8 mouse cellular contexts compared by ENCODE assay signal in the genomic region with DNA sequence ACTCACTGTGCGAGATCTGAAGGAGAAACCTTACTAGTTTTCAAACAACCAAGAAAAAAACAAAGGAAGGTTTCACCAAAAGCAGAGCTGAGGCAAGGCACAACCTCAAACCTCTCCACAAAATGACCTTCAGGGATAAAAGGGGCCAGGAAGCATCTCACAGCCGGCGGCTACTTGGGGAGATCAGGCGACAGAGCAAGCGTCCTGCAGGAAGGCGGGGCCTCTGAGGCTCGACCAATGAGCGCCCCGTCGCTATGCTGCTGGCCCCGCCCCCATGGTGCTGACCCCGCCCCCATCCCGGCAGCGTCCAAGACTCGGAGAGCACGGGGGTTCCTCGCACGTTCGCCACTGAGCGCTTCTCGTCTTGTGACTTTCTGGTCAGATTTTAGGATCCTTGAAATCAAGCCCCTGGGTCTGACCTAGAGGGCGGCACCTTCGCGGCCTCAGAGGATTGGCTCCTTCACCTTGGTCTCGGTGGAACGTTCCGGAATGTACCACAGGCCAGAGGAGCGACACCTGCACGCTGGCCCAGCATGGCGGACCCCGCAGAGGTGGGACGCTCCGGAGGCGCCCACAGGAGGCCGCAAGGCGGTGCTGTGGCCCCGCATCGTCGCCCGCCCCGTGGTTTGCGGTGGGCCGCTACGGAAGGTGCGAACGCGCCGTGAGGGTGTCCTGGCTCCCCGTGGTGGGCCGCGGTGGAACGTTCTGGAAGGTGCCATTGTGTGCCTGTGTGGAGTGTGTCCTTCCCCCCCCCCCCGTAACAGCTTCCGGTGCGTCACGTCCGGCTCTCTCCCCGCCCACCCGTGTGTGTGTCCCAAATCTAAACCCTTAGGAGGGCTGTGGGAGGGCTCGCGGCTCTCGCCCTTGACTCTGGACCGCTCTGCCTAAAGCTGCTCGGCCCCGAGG. TPM values are rescaled to one million over a fixed set of nuclear protein-coding genes. Genes with fewer than 3 reads are reported as not detected.
A peak's percentile ranks its signal among the peaks of the same experiment; 100 is the strongest.
DNase-seq lines count a peak whose midpoint lies in the region; ATAC-seq and TF ChIP-seq lines count a peak whose summit lies in the region.

A gene (plus strand): TSS at position 326 of the 906 bp plus-strand sequence.

- H3K4me2 ChIP-seq in hindbrain, postnatal 0 days (ENCODE audit: low read depth, low read length), result peak within 1 kb of the TSS; percentile 92

- WGBS in hindbrain, postnatal 0 days, result under 1% methylated on average over 65 of the region's 65 CpGs

- peak; percentile 81 for DNase-seq in WW6 (ENCODE audit: low read depth, low spot score)
- DNase-seq in cerebellum, postnatal 4 days (ENCODE audit: low spot score in 2 of 2), result peak; percentile 84 to 98
- peak; percentile 95 for DNase-seq in gastrocnemius, adult 2 months
- peak; percentile 96 for DNase-seq in hindbrain, postnatal 0 days (ENCODE audit: low spot score)
- DNase-seq in left cerebral cortex, adult 2 months (ENCODE audit: extremely low spot score in 1 of 2, low spot score in 2 of 2), result peak; percentile 87 to 91
- DNase-seq in right cerebral cortex, adult 2 months (ENCODE audit: low spot score in 2 of 2), result peak; percentile 89 to 95
- DNase-seq in urinary bladder, postnatal 14 days (ENCODE audit: low spot score), result peak; percentile 93

- no peaks in the 10 kb centered on the region for H3K36me3 ChIP-seq in hindbrain, postnatal 0 days (ENCODE audit: insufficient read depth, low read length)

- intact Hi-C loops in gastrocnemius, adult 2 months (cut with DNase I), result no loop called here
- intact Hi-C loops in left cerebral cortex, adult 2 months (cut with DNase I), result no loop called here

- no peaks in the 10 kb centered on the region for H3K9me3 ChIP-seq in hindbrain, postnatal 0 days (ENCODE audit: low read length)

- peak within 1 kb of the TSS; percentile 96 for H3K9ac ChIP-seq in hindbrain, postnatal 0 days (replicated peaks; ENCODE audit: low read length)

- ATAC-seq in hindbrain, postnatal 0 days, result peak; percentile 96
- peak; percentile 92 for ATAC-seq in megakaryocyte, adult 5-6 weeks (ENCODE audit: poor library complexity, severe bottlenecking)

- TF ChIP-seq CTCF in gastrocnemius, adult 2 months (IDR thresholded peaks at IDR 0.05), result peak; percentile 23; the same call in 1 of the 2 replicates
- TF ChIP-seq CTCF in hindbrain, postnatal 0 days (IDR thresholded peaks at IDR 0.05; ENCODE audit: low read depth), result no peak
- TF ChIP-seq CTCF in left cerebral cortex, adult 2 months (IDR thresholded peaks at IDR 0.05), result peak; percentile 22

- H3K4me3 ChIP-seq in gastrocnemius, adult 2 months, result peak within 1 kb of the TSS; percentile 90
- peak within 1 kb of the TSS; percentile 96 for H3K4me3 ChIP-seq in hindbrain, postnatal 0 days (ENCODE audit: low read length)
- peak within 1 kb of the TSS; percentile 69 for H3K4me3 ChIP-seq in left cerebral cortex, adult 2 months

- H3K27me3 ChIP-seq in hindbrain, postnatal 0 days (ENCODE audit: insufficient read depth, low read length), result no peaks in the 10 kb centered on the region

- 0 out of 2 replicates have a peak, but pooled peaks cover 4% of the 10 kb centered on the region for H3K4me1 ChIP-seq in hindbrain, postnatal 0 days (ENCODE audit: insufficient read depth, low read length)

- peak within 1 kb of the TSS; percentile 97 for H3K27ac ChIP-seq in gastrocnemius, adult 2 months
- H3K27ac ChIP-seq in hindbrain, postnatal 0 days, result peak within 1 kb of the TSS; percentile 100
- H3K27ac ChIP-seq in left cerebral cortex, adult 2 months, result peak within 1 kb of the TSS; percentile 99

RNA-seq across cellular contexts. Expression of the gene that starts here (rescaled TPM):
- 1 to 10 TPM; 3.3 to 5.7 TPM for total RNA-seq in gastrocnemius, adult 2 months (2021)
- 72.0 and 77.2 TPM in 2 replicates for total RNA-seq in hindbrain, postnatal 0 days (2014; rRNA removed)
- 11.1 and 13.2 TPM in 2 replicates for polyA plus RNA-seq in hindbrain, postnatal 0 days (2015; fragmentation: Nextera tagmentation; extraction: Ambion mirVana)
- total RNA-seq in left cerebral cortex, adult 2 months (2021), result 10 to 100 TPM; 47.3 to 50.5 TPM
- total RNA-seq in megakaryocyte, adult 5-6 weeks (2015), result 10.1 and 18.8 TPM in 2 replicates
- 8.7 and 12.8 TPM in 2 replicates for total RNA-seq in megakaryocyte, adult 5-6 weeks (2017)

Comparison
In these comparisons a context has a peak if more than half of its experiments do, and no peak if none do; other contexts are left out.
1. Peak in every context shown above with its lines: DNase-seq, ATAC-seq, H3K4me3 ChIP-seq and H3K27ac ChIP-seq.